Mouse (Mus musculus): Measurements from ENCODE around the gene Atp2b2. TPM values are rescaled to one million over a fixed set of nuclear protein-coding genes. Genes with fewer than 3 reads are reported as not detected.
A peak's percentile ranks its signal among the peaks of the same experiment; 100 is the strongest.

Atp2b2 gene
- polyA plus RNA-seq, 1 experiment, result 0.07 TPM

DNA sequence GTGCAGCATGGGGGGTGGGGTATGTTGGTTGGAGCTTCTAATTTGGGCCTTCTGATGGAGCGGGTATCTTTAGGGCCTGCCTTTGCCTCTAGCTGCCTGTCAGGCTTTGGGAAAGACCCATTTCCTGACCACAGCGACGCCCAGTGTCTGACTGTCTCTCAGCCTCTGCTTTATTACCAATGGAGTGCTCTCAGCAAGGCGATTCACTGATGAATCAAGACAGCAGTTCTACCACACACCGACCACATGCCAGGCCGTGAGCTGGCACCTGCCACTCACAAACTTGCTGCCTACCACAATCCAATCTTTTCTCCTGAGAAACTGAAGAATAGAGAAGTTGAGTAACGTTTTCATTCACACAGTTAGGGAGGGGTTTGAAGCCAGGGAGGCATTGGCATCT, 256.8 kb downstream of the Atp2b2 start:
- H3K27me3 ChIP-seq (ENCODE audit: control insufficient read depth, insufficient read depth, low read length), result no peaks in the 10 kb centered on the region
- TF ChIP-seq CTCF (IDR thresholded peaks at IDR 0.05; ENCODE audit: extremely low read depth, insufficient read depth, insufficient read length, insufficient replicate concordance) (no peak), POLR2A (IDR thresholded peaks at IDR 0.05; ENCODE audit: low read depth, low read length) (no peak)
- H3K4me3 ChIP-seq (ENCODE audit: extremely low read depth, insufficient read depth, insufficient read length), result no peak overlapping the region
- no peaks in the 10 kb centered on the region for H3K36me3 ChIP-seq (ENCODE audit: control insufficient read depth, insufficient read depth, low read length)
- 37% methylated on average over 7 of the region's 7 CpGs for WGBS
- H3K27ac ChIP-seq (ENCODE audit: insufficient read depth, low read length), result no peak overlapping the region
- DNase-seq (ENCODE audit: low read depth in 1 of 2, low spot score in 2 of 2), result no peak
- H3K4me1 ChIP-seq (ENCODE audit: control insufficient read depth, insufficient read depth, insufficient read length), result no peaks in the 10 kb centered on the region

DNA sequence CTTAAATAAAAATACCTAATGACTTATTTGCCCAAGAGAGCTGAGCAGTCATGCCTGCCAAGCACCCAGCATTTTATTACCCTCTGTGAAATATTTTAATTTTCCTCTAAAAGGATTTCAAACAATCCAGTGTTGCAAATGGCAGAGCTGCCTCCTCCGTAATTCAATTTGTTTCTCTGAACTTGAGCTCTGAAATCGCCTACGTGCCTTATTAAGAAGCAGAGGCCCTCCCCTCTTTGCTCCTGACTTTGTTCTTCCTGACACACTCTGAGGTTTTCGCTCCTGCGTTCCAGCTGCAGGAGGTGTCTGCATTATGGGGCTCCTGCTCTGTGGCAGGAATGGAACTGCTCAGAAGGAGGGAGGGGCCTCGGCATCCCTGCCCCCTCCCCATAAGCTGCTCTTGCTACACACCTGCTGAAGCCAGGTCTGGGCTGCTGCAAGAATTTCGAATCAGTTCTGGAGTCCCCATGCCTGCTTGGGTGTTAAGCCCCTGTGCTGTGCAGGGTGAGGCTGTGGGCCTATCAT, 264.1 kb downstream of the Atp2b2 start:
- no peak overlapping the region for H3K27ac ChIP-seq (ENCODE audit: insufficient read depth, low read length)
- H3K27me3 ChIP-seq (ENCODE audit: control insufficient read depth, insufficient read depth, low read length), result no peaks in the 10 kb centered on the region
- no peak for DNase-seq (ENCODE audit: low read depth in 1 of 2, low spot score in 2 of 2)
- WGBS, result 64% methylated on average over 7 of the region's 7 CpGs
- no peaks in the 10 kb centered on the region for H3K4me1 ChIP-seq (ENCODE audit: control insufficient read depth, insufficient read depth, insufficient read length)
- H3K36me3 ChIP-seq (ENCODE audit: control insufficient read depth, insufficient read depth, low read length), result no peaks in the 10 kb centered on the region
- no peak overlapping the region for H3K4me3 ChIP-seq (ENCODE audit: extremely low read depth, insufficient read depth, insufficient read length)
- TF ChIP-seq POLR2A (IDR thresholded peaks at IDR 0.05; ENCODE audit: low read depth, low read length) (no peak), CTCF (IDR thresholded peaks at IDR 0.05; ENCODE audit: extremely low read depth, insufficient read depth, insufficient read length, insufficient replicate concordance) (no peak)

DNA sequence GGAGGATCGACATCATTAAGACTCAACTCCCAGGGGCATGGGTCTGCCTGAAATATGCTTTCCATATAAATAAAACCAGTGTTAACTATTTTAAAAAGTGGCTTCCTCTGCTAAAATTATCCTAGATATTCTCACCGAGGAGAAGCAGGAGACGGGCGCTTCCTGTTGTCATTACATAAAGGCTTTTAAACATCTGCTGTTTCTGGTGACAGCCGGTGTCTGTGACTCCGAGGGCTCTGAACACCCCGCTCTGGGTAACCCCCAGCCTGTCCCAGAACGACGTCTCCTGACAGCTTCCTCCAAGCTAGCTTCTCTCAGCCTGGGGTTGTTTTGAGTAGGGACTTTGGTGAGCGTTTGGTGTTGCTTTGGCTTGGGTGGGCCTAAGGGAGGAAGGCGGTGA, 273.6 kb downstream of the Atp2b2 start:
- Histone ChIP-seq H3K36me3 (ENCODE audit: control insufficient read depth, insufficient read depth, low read length) (no peaks in the 10 kb centered on the region), H3K4me1 (ENCODE audit: control insufficient read depth, insufficient read depth, insufficient read length) (no peaks in the 10 kb centered on the region), H3K27me3 (ENCODE audit: control insufficient read depth, insufficient read depth, low read length) (no peaks in the 10 kb centered on the region), H3K4me3 (ENCODE audit: extremely low read depth, insufficient read depth, insufficient read length) (no peak overlapping the region), H3K27ac (ENCODE audit: insufficient read depth, low read length) (no peak overlapping the region)
- 26% methylated on average over 11 of the region's 11 CpGs for WGBS
- no peak for DNase-seq (ENCODE audit: low read depth in 1 of 2, low spot score in 2 of 2)
- TF ChIP-seq POLR2A (IDR thresholded peaks at IDR 0.05; ENCODE audit: low read depth, low read length) (no peak), CTCF (IDR thresholded peaks at IDR 0.05; ENCODE audit: extremely low read depth, insufficient read depth, insufficient read length, insufficient replicate concordance) (no peak)

DNA sequence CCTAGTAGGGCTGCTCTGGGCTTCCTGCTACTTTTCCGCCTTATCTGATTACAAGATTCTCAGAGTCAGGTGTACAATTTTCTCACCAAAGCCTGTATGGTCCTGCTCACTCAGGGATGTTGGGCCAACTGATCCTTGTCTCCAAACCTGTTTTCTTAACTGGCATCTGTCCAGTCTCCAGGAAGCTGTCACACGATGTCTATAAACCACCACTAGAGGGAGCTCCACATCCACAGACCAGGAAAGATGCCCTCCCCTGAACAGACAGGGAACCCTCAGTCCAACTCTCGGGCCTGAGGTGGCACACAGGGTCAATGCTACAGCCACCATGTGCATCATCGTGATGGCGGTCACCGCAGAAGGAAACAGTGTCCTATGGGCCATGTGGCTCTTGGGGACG, 280.8 kb downstream of the Atp2b2 start:
- H3K27ac ChIP-seq (ENCODE audit: insufficient read depth, low read length), result no peak overlapping the region
- DNase-seq (ENCODE audit: low read depth in 1 of 2, low spot score in 2 of 2), result peak; percentile 19 to 26
- no peaks in the 10 kb centered on the region for H3K27me3 ChIP-seq (ENCODE audit: control insufficient read depth, insufficient read depth, low read length)
- H3K4me3 ChIP-seq (ENCODE audit: extremely low read depth, insufficient read depth, insufficient read length), result no peak overlapping the region
- TF ChIP-seq CTCF (IDR thresholded peaks at IDR 0.05; ENCODE audit: extremely low read depth, insufficient read depth, insufficient read length, insufficient replicate concordance) (peak; percentile 76; the same call in 1 of the 2 replicates), POLR2A (IDR thresholded peaks at IDR 0.05; ENCODE audit: low read depth, low read length) (no peak)
- H3K36me3 ChIP-seq (ENCODE audit: control insufficient read depth, insufficient read depth, low read length), result no peaks in the 10 kb centered on the region
- WGBS, result 26% methylated on average over 7 of the region's 7 CpGs
- H3K4me1 ChIP-seq (ENCODE audit: control insufficient read depth, insufficient read depth, insufficient read length), result no peaks in the 10 kb centered on the region

DNA sequence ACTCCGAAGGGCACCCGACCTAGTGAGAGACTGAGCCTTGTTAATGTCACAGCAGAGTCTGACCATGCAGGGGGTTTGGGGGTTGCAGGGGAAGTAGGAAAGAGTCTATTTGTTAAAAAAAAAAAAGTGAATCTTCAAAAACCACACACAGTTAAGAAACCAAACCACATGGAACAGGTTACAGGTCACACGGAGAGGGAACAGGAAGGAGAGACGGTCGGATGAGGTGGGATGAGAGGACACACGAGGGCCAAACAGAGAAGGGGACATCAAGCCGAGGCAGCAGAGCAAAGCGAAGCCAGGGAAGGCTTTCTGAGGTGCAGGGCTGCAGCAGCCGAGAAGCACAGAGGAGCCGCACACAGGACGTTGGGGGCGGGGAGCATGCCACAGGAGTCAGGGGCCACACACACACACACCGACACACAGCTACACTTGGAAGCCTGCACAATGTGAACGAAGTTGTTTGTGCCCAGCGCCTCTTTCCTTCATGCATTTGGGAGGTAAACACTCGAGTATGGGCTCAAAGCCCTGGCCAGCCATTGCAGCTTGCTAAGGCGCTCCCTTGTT, 293.2 kb downstream of the Atp2b2 start:
- Histone ChIP-seq H3K4me1 (ENCODE audit: control insufficient read depth, insufficient read depth, insufficient read length) (peaks cover 5% of the 10 kb centered on the region; the same call in 1 of the 2 replicates), H3K27ac (ENCODE audit: insufficient read depth, low read length) (no peak overlapping the region), H3K36me3 (ENCODE audit: control insufficient read depth, insufficient read depth, low read length) (no peaks in the 10 kb centered on the region), H3K4me3 (ENCODE audit: extremely low read depth, insufficient read depth, insufficient read length) (peak overlapping the region; percentile 10; the same call in 1 of the 2 replicates), H3K27me3 (ENCODE audit: control insufficient read depth, insufficient read depth, low read length) (0 out of 2 replicates have a peak, but pooled peaks cover 2% of the 10 kb centered on the region)
- WGBS, result 34% methylated on average over 17 of the region's 17 CpGs
- no peak for TF ChIP-seq CTCF (IDR thresholded peaks at IDR 0.05; ENCODE audit: extremely low read depth, insufficient read depth, insufficient read length, insufficient replicate concordance)
- no peak for TF ChIP-seq POLR2A (IDR thresholded peaks at IDR 0.05; ENCODE audit: low read depth, low read length)
- no peak for DNase-seq (ENCODE audit: low read depth in 1 of 2, low spot score in 2 of 2)

DNA sequence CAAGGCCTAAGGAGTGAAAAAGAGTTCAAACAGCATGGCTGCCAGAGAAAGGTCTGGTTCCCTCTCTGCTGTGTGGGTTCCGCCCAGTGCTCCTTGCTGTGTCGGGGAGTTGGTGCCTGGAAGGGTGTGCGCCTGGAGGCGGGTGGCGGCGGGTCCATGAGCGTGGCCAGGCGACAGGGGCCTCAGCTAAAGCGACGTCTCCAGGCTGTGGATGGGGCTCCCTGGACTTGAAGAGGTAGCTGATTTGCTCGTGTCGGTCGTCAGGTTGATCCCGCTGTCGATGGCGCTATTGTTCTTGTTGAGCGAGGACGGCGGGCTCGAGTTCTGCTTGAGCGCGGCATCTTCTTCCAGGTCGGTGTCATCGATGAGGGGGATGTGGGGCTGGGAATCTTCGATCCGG, 294.1 kb downstream of the Atp2b2 start:
- peak overlapping the region; percentile 40; the same call in 1 of the 2 replicates for H3K27ac ChIP-seq (ENCODE audit: insufficient read depth, low read length)
- TF ChIP-seq POLR2A (IDR thresholded peaks at IDR 0.05; ENCODE audit: low read depth, low read length) (no peak), CTCF (IDR thresholded peaks at IDR 0.05; ENCODE audit: extremely low read depth, insufficient read depth, insufficient read length, insufficient replicate concordance) (no peak)
- H3K27me3 ChIP-seq (ENCODE audit: control insufficient read depth, insufficient read depth, low read length), result 0 out of 2 replicates have a peak, but pooled peaks cover 2% of the 10 kb centered on the region
- H3K4me3 ChIP-seq (ENCODE audit: extremely low read depth, insufficient read depth, insufficient read length), result peak overlapping the region; percentile 19; the same call in 1 of the 2 replicates
- no peaks in the 10 kb centered on the region for H3K36me3 ChIP-seq (ENCODE audit: control insufficient read depth, insufficient read depth, low read length)
- no peak for DNase-seq (ENCODE audit: low read depth in 1 of 2, low spot score in 2 of 2)
- WGBS, result 34% methylated on average over 26 of the region's 26 CpGs
- H3K4me1 ChIP-seq (ENCODE audit: control insufficient read depth, insufficient read depth, insufficient read length), result peaks cover 5% of the 10 kb centered on the region; the same call in 1 of the 2 replicates

DNA sequence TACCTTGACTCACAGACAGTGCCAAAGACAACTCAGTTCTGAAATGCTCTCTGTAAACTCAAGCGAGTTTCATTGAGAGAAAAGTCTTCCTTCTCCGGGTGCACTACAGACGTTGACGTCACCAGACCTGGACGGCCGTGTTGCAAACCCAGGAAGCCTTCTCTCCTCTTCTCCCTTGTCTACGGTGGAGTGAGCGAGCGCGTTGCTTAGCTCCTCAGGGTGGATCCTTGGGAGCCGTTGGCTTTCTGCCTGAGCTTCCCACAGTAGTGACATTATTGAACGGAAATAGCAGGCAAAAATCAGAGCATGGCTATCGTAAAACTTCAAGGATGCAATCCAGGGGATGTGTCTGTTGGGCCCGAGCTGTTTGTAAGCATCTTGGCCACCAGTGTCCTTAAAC, 295.1 kb downstream of the Atp2b2 start:
- TF ChIP-seq POLR2A (IDR thresholded peaks at IDR 0.05; ENCODE audit: low read depth, low read length), result no peak
- TF ChIP-seq CTCF (IDR thresholded peaks at IDR 0.05; ENCODE audit: extremely low read depth, insufficient read depth, insufficient read length, insufficient replicate concordance), result no peak
- Histone ChIP-seq H3K36me3 (ENCODE audit: control insufficient read depth, insufficient read depth, low read length) (no peaks in the 10 kb centered on the region), H3K4me1 (ENCODE audit: control insufficient read depth, insufficient read depth, insufficient read length) (peaks cover 5% of the 10 kb centered on the region; the same call in 1 of the 2 replicates), H3K4me3 (ENCODE audit: extremely low read depth, insufficient read depth, insufficient read length) (no peak overlapping the region), H3K27ac (ENCODE audit: insufficient read depth, low read length) (no peak overlapping the region), H3K27me3 (ENCODE audit: control insufficient read depth, insufficient read depth, low read length) (0 out of 2 replicates have a peak, but pooled peaks cover 2% of the 10 kb centered on the region)
- DNase-seq (ENCODE audit: low read depth in 1 of 2, low spot score in 2 of 2), result no peak
- 85% methylated on average over 14 of the region's 14 CpGs for WGBS
